Mouse (Mus musculus): ENCODE data around the gene Dynlt1a.
"Not testable (repeated sequence)": the region's sequence is repeated elsewhere in the genome, so short reads cannot be mapped to it uniquely, and the experiment has no call there.

Gene Dynlt1a

DNA sequence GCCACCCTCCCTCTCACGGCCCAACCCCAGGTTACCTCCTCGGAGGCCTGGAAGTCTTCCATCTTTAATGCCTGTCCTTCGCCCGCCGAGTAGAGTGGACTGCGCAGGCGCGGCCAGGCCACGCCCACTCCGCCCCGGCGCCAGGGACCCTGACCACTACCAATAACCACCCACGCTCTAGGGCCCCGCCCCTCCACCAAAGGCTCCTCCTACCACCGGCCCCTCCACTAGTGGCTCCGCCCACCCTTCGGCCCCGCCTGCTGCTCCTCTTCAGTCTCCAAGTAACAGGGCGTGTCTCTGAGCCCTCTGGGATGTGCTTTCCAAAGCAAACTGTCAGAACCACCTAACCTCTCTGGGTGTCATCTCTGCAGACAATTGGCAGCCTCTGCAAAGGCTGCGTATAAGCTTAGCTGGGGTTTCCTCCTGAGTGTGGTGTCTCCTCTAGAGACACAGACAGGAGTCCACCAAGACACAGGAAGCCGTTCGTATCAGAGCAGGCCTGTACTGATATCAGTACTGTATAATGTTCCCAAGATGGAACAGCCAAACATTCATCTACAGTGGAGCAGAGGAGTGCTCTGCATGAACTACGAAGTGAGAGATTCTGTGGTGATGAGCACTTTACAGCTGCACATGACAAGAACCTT, at the start of gene Dynlt1a:
TSS of gene Dynlt1a (minus strand) at position 162 of the 647 bp plus-strand sequence.
- DNase-seq (ENCODE audit: low spot score in 2 of 2), result peak; percentile 99

DNA sequence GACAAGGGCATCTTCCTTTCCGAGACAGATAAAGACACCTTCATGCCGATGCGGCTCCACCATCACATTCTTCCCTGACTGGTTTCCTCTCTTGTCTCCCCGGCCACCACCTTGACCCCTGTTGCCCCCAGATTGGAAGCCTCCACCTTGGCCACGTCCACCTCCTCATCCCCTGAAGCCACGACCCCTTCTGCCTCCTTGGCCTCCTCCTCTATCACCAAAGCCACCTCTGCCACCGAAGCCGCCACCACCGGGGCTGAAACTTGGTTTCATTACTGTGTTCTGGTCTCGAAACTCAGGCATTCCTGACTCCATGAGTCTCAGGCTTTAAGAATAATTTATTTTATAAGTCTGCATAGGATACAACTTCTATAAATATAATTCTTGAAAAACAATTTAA, 38.0 kb upstream of the Dynlt1a start:
- peak in 1 of 2 experiments; percentile 11 for DNase-seq (ENCODE audit: low spot score in 2 of 2)

DNA sequence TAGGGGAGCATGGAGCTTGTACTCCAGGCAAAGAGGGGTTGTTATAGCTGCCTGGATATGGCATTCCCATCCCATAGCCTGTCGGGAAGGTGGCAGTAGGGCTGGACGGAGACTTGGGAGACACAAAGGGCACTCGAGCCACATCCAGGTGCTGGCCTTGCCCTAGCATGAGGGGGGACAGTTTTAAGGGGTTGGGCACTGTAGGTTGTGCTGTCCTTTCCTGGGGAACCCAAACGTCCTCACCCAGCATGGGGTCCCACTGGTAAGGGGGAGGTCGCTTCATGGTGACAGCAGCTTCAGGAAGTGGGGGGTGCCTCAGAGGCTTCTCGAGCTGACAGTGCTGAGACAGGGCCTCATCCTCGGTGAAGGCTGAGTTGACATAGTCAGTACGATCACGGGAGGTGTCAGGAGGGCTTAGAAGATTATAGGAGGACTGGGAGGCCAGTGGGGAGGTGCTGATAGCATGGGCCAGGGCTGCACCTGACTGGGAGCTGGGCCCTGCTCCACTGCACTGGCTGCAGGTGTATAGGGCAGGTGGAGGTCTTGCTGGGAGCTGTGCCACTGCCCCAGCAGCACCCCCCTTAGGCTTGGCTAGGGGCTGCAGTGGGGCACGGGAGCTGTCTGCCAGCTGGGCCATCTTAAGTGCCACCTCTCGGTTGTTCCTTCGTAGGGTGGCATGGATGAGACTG, 25.4 kb upstream of the Dynlt1a start:
- not testable (repeated sequence) for DNase-seq (ENCODE audit: low spot score in 2 of 2)

DNA sequence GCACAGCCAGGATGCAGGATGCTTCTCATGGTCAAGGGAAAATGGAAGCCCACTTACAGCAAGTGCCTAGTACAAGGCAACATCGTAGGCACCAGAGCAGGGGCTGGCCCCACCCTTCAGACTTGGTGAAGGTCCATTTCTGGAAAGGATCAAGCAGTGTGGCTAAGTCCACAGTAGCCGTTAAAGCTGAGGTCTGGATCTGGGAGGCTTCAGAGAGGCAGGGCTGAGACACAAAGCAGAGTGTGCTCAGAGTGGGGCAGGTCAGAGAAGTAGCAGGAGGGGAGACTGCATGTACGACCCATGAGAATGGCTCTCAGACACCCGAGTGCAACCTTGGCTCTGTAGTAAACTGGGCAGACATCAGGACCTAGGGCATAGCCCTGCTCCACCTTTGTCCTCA, 11.7 kb upstream of the Dynlt1a start:
- DNase-seq (ENCODE audit: low spot score in 2 of 2), result not testable (repeated sequence)

DNA sequence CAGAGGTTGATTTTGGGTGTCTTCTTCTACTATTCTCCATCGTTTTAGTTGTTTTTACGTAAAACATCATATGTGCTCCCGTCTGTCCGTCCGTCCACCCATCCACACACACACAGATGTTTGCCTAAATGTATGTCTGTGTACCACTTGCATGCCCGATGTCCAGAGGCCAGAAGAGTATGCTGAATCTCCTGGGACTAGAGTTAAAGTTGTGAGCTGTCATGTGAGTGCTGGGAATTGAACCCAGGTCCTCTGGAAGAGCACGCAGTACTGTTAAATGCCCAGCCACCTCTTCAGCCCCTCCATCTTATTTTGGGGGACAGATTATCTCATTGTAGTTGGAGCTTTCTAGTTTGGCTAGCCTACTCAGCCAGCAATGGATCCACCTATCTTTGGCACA, 10.3 kb upstream of the Dynlt1a start:
- peak in 1 of 2 experiments; percentile 10 for DNase-seq (ENCODE audit: low spot score in 2 of 2)

DNA sequence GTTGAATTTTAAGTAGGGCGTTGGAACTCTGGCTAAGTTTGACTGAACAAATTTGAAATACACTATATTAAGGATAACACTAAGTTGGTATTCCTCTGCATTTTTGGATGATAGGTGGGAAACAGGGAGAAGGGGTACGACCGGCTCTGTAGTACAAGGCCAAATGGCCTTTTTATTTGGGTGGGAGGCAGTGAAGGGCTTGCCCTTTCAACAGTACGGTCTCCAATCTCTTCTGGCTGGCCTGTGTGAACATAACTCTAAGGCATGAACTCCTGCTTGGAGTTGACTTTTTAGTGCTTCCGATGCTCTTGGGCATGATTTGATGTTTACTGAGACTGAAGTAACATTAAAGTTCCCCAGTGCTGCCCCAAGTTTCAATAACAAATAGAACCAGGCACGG, 8.2 kb upstream of the Dynlt1a start:
- DNase-seq (ENCODE audit: low spot score in 2 of 2), result peak in 1 of 2 experiments; percentile 10

DNA sequence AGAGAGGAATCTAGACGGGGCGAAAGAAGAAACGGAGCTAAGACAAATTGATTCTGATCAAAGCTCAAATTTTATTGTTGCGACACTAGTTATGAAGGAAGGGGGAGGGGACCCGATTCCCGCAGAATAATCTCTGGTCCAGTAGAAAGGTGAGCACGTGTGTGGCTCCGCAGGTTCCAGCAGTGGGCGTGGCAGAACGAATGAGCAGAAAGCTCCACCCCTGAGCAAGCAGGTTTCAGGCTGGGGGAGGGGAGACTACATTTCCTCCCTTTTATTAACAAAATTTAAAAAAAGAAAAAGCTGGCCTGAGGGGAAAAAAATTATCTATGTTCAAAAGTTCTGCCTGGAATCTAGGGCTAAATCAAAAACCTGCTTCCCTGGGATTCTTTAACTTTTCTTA, 7.7 kb upstream of the Dynlt1a start:
- DNase-seq (ENCODE audit: low spot score in 2 of 2), result not testable (repeated sequence)

DNA sequence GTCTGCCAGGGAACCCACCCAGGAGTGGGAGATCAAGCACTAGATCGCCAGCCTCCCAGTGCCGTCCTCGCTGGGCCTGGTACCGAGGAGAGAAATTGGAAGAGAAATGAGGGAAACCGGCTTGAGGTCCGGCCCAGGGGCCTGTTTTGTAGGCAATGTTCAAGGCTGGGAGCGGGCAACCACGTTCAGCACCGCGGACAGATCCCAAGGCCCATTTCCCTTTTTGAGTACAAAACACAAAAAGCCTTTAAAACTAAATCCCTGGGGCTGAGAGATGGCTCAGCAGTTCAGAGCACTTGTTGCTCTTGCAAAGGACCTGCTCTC, 4.4 kb upstream of the Dynlt1a start:
- not testable (repeated sequence) for DNase-seq (ENCODE audit: low spot score in 2 of 2)

DNA sequence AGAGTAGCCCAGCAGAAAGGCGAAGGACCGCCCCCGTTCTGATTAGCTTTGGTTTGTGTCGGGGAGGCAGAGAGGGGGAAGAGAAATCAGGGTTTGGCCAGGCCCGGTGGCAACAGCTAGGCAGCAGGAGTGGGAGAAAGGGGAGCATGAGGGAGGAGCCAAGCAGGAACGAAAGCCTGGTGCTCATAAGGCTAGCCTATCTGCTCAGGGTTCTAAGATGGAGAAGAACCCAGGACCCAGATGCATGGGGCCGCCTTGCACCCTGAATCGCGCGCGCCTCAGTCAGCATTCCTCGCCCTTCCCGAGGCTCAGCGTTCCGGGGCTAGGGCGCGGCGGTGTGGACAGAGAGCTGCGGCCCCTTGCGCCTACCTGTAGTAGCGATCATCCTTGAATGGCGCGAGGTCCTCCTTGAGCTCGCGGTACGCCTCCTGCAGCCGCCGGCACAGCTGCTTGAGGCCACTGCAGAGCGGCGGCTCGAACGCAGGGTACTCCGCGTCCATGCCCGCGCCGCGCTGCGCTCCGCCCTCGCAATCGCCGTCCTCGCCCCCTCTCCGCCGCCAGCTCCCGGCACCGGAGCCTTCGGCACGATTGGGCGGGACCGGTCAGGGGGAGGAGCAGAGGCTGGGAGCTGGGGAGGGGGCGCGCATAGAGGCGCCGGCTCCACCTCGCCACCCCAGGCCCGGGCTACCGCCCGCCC, 3.9 kb upstream of the Dynlt1a start:
- not testable (repeated sequence) for DNase-seq (ENCODE audit: low spot score in 2 of 2)

DNA sequence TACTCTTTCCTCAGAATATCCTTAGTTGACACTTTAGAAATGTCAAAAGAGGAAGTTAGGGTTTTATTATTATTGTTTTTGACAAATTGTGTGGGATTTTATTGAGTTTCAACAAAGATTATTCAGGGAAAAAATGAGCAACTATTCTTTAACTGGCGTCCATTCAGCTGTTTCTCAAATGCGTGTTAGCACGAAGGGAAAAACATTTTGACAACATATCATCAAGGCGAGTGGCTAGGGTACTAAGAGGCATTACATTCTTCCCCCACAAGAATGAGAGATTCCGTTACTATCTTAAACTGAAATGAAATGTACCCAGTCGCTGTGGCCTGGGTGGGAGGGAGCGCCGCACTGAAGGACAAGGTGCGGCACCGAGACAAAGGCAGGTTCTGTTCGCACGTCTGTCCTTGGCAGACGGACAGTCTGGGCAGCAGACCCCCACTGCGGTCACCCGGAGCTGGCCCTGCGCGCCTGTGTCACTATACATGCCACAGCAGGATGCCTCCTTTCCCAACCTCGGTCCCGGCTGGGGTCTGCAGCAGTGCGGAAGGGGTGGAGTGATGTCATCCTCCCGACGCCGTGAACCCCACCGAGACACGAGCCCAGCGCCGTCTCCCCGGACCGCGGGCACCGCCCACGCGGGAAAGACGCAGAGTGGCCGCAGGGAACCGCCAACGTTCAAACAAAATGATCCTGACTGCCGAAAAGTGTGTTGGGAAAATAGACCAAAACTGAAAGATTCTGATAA, 747 bp downstream of the Dynlt1a start:
- DNase-seq (ENCODE audit: low spot score in 2 of 2), result peak; percentile 77 to 80

DNA sequence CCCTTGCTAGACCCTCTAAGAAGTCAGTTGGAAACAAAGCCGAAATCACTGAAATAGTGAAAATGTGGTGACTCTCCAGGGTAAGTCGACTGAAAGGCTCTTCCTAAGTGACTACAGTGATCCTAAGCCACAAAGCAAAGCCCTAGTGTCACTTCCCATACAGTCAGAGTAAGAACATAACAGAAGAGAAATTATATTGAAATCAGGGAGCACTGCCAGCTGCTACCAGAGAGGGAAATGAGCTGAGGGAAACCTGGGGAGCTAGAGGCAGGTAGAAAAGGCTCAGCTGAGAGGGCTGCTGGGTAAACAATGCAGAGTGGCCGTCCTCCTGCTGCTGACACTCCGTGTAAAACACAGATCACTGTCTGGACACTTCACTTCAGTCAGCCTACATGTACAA, 1.6 kb downstream of the Dynlt1a start:
- peak in 1 of 2 experiments; percentile 45 for DNase-seq (ENCODE audit: low spot score in 2 of 2)

DNA sequence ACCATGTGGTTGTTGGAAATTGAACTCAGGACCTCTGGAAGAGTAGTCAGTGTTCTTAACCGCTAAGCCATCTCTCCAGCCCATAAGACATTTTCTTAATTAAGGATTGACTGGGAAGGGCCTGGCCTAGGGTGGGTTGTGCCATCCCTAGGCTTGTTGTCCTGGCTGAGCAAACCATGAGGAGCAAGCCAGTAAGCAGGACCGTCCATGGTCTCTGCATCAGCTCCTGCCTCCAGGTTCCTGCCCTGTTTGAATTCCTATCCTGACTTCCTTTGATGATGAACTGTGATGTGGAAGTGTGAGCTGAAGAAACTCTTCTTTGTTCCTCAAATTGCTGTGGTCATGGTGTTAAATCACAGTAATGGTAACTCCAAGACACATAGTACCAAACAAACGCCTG, 2.8 kb downstream of the Dynlt1a start:
- peak in 1 of 2 experiments; percentile 22 for DNase-seq (ENCODE audit: low spot score in 2 of 2)

DNA sequence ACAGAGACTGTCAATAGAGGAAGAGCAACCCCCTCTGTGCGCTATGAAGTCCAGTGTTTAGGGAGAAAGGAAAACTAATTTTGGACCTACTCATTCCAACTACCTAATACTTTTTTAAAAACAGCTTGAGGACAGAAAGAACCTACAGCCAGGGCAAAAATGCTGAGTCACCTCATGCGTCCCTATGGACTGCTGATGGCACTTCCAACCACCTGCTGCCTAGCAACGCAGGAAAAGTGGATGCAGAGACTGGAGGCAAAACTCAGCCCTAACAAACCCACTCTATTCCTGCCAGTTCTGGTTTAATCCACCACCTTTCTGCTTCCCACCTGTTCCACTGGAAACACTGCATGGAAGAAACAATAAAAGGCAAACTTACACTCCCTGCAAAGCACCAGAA, 4.5 kb downstream of the Dynlt1a start:
- peak in 1 of 2 experiments; percentile 15 for DNase-seq (ENCODE audit: low spot score in 2 of 2)

DNA sequence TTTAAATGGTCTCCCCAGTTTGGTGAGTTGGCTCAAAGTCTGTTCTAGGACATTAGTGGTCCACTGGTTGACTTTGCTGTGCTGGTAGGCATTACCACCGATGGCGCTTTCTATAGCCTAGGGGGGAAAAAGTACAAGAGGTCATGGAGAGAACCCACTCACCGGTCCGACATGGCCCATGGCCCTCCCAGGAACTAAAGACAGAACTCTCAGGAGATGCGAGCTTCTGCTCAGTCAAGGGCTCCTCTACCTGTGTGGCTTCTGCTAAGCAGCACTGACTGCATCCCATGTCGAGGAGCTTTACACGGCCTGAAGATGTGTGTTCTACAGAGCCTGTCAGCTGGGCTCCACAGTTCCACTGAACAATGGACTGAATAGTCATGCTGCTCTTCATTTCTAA, 5.6 kb downstream of the Dynlt1a start:
- DNase-seq (ENCODE audit: low spot score in 2 of 2), result not testable (repeated sequence)

DNA sequence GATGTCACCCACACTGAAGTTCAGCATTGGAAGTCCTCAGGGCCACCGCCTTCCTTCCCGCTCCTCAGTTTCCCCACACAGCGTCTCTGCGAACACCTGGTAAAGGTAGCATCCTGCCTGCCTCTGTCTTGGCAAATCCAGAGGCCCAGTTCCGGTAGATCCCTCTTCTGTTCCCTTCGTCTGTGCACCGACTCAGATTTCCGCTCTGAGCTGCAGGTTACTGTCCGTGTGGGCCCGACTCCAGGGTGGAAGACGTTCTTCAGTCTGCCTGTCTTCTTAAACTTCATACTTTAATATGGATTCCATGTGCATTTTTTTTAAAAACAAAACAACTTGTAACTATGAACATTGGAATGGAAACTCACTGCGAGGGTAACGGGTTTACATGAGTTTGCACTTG, 10.8 kb downstream of the Dynlt1a start:
- DNase-seq (ENCODE audit: low spot score in 2 of 2), result not testable (repeated sequence)

DNA sequence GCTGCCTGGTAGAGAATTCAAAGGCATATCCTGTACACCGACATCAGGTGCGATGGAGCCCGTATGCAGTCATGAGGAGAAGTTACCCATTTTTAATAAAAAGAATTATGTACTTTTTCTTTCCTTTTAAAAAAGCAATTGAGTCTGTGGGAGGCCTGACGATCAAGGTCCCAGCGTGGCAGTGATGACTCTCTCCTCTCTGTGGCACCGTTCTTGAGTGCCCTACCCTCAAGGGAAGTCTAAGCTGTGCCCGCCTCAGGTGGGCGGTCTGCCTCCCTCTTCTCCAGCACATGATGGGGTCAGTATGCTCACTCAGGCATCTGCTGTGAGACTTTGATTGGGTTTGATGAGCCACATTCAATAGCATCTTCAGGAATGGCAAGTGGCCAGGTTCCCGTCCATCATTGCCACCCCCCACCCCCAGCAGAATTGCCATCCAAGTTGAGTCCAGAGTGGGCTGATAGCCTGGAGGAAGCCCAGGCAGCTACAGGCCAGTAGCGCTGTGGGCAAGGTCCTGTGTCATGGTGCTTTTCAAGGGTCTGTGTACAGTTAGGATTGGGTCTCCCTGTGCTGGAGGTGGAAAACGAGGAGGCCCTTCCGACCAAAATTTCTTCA, 11.5 kb downstream of the Dynlt1a start:
- DNase-seq (ENCODE audit: low spot score in 2 of 2), result not testable (repeated sequence)

DNA sequence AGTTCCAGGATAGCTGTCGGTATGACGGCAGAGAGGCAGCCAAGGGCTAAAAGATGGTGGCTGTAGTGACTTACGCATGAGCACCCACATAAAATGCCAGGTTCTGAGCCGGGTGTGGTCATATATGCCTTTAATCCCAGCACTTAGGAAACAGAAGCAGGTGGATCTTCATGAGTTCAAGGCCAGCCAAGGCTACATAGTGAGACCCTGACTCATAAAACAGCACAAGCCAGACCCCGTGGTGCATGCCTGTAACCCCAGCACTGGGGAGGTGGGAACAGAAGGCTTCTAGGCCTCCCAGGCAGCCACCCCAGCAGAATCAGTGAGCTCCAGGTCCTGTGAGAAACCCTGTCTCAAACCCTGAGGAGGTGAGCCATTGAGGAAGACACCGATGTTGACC, 12.4 kb downstream of the Dynlt1a start:
- DNase-seq (ENCODE audit: low spot score in 2 of 2), result not testable (repeated sequence)

DNA sequence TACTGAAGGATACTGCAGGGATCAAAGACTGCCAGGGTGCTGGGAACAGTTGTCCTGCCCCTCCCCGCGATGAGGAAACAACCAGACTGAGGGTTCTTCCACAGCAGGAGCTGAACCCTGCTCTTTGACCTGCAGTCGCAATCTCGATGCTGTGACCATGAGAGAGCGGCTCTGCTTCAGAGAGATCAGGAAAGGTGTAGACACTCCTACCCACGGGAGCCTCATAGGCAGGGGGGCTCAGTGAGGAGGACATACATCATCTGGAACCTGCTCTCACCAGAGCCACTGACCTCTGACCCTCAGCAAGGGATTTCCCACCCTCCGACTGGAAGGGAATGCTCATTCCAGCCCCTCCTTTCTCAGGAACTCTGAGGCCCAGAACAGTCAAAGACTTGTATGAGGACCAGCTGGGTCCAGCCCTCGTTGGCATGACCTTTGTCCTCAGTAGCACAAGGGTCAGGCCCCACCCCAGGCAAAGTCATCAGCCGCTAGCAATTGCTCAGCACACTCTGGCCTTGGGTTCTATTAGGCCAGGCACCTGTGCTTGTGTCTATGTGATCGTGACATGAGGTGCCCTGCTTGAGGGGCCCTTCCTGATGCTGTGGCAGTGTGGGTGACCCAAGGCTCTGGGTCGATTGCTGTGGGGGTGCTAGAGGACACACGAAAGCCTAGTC, 17.0 kb downstream of the Dynlt1a start:
- not testable (repeated sequence) for DNase-seq (ENCODE audit: low spot score in 2 of 2)

DNA sequence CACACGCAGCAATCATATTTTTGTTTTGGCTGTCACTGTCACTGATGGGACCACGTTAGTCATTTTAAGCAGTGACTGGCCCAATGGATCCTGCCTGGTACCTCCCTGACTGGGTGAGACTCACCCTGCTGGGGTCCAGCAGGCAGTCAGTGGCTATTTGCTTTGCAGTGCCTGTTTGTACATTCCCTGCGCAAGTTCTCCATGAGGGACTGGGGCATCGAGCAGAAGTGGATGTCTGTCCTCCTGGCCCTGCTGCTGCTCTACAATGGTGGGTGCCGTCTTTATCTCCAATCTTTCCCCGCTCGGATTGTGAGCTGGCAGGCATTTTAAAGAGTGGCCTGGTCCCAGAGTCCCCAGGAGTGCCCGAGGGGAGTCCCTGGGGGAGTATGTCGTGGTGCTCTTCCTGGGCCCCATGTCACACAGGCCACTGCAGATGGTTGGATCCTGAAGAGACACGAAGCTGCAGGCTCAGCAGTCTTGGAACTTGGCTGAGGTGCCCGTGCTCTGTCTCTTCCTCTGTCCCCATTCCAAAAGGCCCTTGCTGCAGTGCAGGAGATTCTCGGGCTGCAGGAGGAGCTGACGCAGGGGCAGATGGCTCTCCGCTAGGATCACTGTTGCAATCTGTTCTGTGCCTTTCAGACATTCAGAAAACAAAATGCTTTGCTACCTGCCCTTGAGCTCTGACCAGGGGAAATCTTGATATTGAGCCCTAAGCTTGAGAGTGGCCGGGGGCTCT, 20.1 kb downstream of the Dynlt1a start:
- not testable (repeated sequence) for DNase-seq (ENCODE audit: low spot score in 2 of 2)

DNA sequence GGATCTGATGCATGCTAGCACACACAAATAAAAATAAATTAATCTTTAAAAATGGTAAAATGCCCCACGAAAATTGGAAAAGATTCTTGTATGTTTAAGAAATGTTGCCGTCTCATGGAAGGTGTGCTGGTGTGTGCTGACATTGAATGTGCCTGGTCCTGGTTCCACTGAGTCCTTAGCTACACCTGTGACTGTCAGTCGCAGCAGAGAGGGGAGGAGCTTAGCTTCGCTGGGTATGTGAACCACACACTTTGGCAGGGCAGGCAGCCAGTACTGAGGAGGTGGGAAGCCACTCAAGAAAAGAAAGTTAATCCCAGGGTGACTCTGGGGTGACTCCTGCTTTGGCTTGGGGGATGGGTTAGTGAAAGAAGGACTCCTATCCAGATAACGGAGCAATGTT, 23.4 kb downstream of the Dynlt1a start:
- not testable (repeated sequence) for DNase-seq (ENCODE audit: low spot score in 2 of 2)
